Mouse (Mus musculus): ENCODE data around the gene Rbm12b1.

DNA sequence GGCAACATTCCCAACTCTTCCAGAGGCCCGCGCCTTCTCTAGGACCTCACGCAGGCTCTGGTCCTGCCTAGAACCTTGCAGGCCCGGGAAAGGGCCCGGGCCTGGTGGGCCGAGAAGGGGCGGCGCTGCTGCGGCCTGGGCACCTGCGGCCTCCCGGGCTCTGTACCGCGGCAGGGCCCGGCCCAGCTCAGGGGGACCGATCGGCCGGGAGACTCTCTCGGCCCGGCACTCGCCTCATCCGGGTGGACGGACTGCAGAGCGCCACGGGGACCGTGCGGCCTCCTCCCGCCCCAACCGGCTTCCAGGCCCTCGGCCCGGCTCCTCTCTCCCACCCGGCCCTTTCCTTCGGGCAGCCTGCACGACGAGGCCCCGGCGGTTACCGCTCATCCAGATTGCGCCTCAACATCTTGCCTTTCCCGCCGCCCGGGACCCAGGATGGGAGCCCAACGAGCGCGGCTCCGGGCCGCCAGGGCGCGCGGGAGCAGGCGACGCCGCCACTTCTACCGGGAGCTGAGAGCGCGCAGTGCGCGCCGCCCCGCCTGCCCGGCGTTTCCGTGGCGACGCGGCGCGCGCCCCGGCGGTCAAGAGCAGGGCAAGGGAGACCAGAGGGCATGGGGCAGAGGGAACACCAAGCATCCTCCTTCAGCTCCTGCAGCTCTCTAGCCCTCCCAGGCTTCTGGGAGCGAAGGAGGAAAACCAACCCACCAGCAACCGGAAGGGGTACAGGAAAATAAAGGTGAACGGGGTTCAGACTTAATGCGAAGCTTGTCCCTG lies 31.4 kb downstream of the Rbm12b1 start, which contains the start of gene Fam92a:
- no peak for TF ChIP-seq POLR2A (IDR thresholded peaks at IDR 0.05; ENCODE audit: borderline replicate concordance, low read depth, low read length)
- TF ChIP-seq CTCF (IDR thresholded peaks at IDR 0.05; ENCODE audit: low read depth, low read length) = no peak
